Mouse (Mus musculus): ENCODE results near the gene Ndufb10. TPM values are rescaled to one million over a fixed set of nuclear protein-coding genes. Genes with fewer than 3 reads are reported as not detected.

Ndufb10 gene
- polyA plus RNA-seq, 2 experiments: 178 to 237 TPM

GRCm38 (mm10) chr17:24733434-24734050 lies 9.3 kb upstream of the Ndufb10 start:
- WGBS: 89% methylated on average over 21 of the region's 21 CpGs
- ATAC-seq (ENCODE audit: low FRiP score, low read depth) (no peak), DNase-seq (ENCODE audit: low spot score) (no peak)
- Histone ChIP-seq H3K36me3 (ENCODE audit: control insufficient read depth, insufficient read depth, low read length) (no peaks in the 10 kb centered on the region), H3K9ac (ENCODE audit: low read depth, low read length, severe bottlenecking) (no peak overlapping the region), H3K27ac (replicated peaks; ENCODE audit: low read depth, low read length) (no peak overlapping the region), H3K4me2 (replicated peaks; ENCODE audit: low read depth, low read length, severe bottlenecking) (no peak overlapping the region), H3K4me3 (replicated peaks; ENCODE audit: low read length) (no peak overlapping the region), H3K9me3 (ENCODE audit: control insufficient read depth, low read length) (no peaks in the 10 kb centered on the region), H3K4me1 (ENCODE audit: control insufficient read depth, insufficient read depth, low read length) (peaks cover 10% of the 10 kb centered on the region), H3K27me3 (ENCODE audit: control insufficient read depth, insufficient read depth, low read length) (no peaks in the 10 kb centered on the region)
- no peak for TF ChIP-seq POLR2A (IDR thresholded peaks at IDR 0.05; ENCODE audit: borderline replicate concordance, extremely low read depth, insufficient read depth, insufficient read length)

- no peak for TF ChIP-seq POLR2A (IDR thresholded peaks at IDR 0.05; ENCODE audit: borderline replicate concordance, extremely low read depth, insufficient read depth, insufficient read length)
Observed at GRCm38 (mm10) chr17:24732233-24732935, 8.1 kb upstream of the Ndufb10 start.

GRCm38 (mm10) chr17:24730787-24731186 lies 6.5 kb upstream of the Ndufb10 start:
- no peaks in the 10 kb centered on the region for H3K9me3 ChIP-seq (ENCODE audit: control insufficient read depth, low read length)
- H3K4me1 ChIP-seq (ENCODE audit: control insufficient read depth, insufficient read depth, low read length): no peaks in the 10 kb centered on the region
- H3K27me3 ChIP-seq (ENCODE audit: control insufficient read depth, insufficient read depth, low read length): no peaks in the 10 kb centered on the region
- no peak for DNase-seq (ENCODE audit: low spot score)
- ATAC-seq (ENCODE audit: low FRiP score, low read depth): no peak
- H3K36me3 ChIP-seq (ENCODE audit: control insufficient read depth, insufficient read depth, low read length): no peaks in the 10 kb centered on the region
- no peak overlapping the region for H3K4me2 ChIP-seq (replicated peaks; ENCODE audit: low read depth, low read length, severe bottlenecking)
- 82% methylated on average over 14 of the region's 14 CpGs for WGBS
- no peak overlapping the region for H3K9ac ChIP-seq (ENCODE audit: low read depth, low read length, severe bottlenecking)
- no peak overlapping the region for H3K27ac ChIP-seq (replicated peaks; ENCODE audit: low read depth, low read length)
- no peak overlapping the region for H3K4me3 ChIP-seq (replicated peaks; ENCODE audit: low read length)
- TF ChIP-seq POLR2A (IDR thresholded peaks at IDR 0.05; ENCODE audit: borderline replicate concordance, extremely low read depth, insufficient read depth, insufficient read length): no peak

More at GRCm38 (mm10) chr17:24732233-24732935, 8.1 kb upstream of the Ndufb10 start:
- 79% methylated on average over 12 of the region's 12 CpGs for WGBS
- H3K4me1 ChIP-seq (ENCODE audit: control insufficient read depth, insufficient read depth, low read length): peaks cover 8% of the 10 kb centered on the region
- no peak overlapping the region for H3K4me3 ChIP-seq (replicated peaks; ENCODE audit: low read length)
- H3K4me2 ChIP-seq (replicated peaks; ENCODE audit: low read depth, low read length, severe bottlenecking): no peak overlapping the region
- no peak for ATAC-seq (ENCODE audit: low FRiP score, low read depth)
- H3K9ac ChIP-seq (ENCODE audit: low read depth, low read length, severe bottlenecking): no peak overlapping the region
- no peak overlapping the region for H3K27ac ChIP-seq (replicated peaks; ENCODE audit: low read depth, low read length)
- DNase-seq (ENCODE audit: low spot score): no peak
- H3K9me3 ChIP-seq (ENCODE audit: control insufficient read depth, low read length): no peaks in the 10 kb centered on the region
- no peaks in the 10 kb centered on the region for H3K27me3 ChIP-seq (ENCODE audit: control insufficient read depth, insufficient read depth, low read length)
- no peaks in the 10 kb centered on the region for H3K36me3 ChIP-seq (ENCODE audit: control insufficient read depth, insufficient read depth, low read length)

GRCm38 (mm10) chr17:24729067-24729466 lies 4.8 kb upstream of the Ndufb10 start:
- Histone ChIP-seq H3K27me3 (ENCODE audit: control insufficient read depth, insufficient read depth, low read length) (no peaks in the 10 kb centered on the region), H3K36me3 (ENCODE audit: control insufficient read depth, insufficient read depth, low read length) (no peaks in the 10 kb centered on the region), H3K4me1 (ENCODE audit: control insufficient read depth, insufficient read depth, low read length) (no peaks in the 10 kb centered on the region), H3K9me3 (ENCODE audit: control insufficient read depth, low read length) (no peaks in the 10 kb centered on the region), H3K4me2 (replicated peaks; ENCODE audit: low read depth, low read length, severe bottlenecking) (no peak overlapping the region), H3K27ac (replicated peaks; ENCODE audit: low read depth, low read length) (no peak overlapping the region), H3K9ac (ENCODE audit: low read depth, low read length, severe bottlenecking) (no peak overlapping the region), H3K4me3 (replicated peaks; ENCODE audit: low read length) (no peak overlapping the region)
- ATAC-seq (ENCODE audit: low FRiP score, low read depth): no peak
- no peak for TF ChIP-seq POLR2A (IDR thresholded peaks at IDR 0.05; ENCODE audit: borderline replicate concordance, extremely low read depth, insufficient read depth, insufficient read length)
- no peak for DNase-seq (ENCODE audit: low spot score)
- 80% methylated on average over 6 of the region's 6 CpGs for WGBS

GRCm38 (mm10) chr17:24728184-24728583 lies 3.9 kb upstream of the Ndufb10 start:
- Histone ChIP-seq H3K9me3 (ENCODE audit: control insufficient read depth, low read length) (no peaks in the 10 kb centered on the region), H3K4me2 (replicated peaks; ENCODE audit: low read depth, low read length, severe bottlenecking) (no peak overlapping the region), H3K4me1 (ENCODE audit: control insufficient read depth, insufficient read depth, low read length) (peaks cover 5% of the 10 kb centered on the region), H3K9ac (ENCODE audit: low read depth, low read length, severe bottlenecking) (no peak overlapping the region), H3K36me3 (ENCODE audit: control insufficient read depth, insufficient read depth, low read length) (no peaks in the 10 kb centered on the region), H3K4me3 (replicated peaks; ENCODE audit: low read length) (no peak overlapping the region), H3K27me3 (ENCODE audit: control insufficient read depth, insufficient read depth, low read length) (no peaks in the 10 kb centered on the region), H3K27ac (replicated peaks; ENCODE audit: low read depth, low read length) (no peak overlapping the region)
- DNase-seq (ENCODE audit: low spot score) (no peak), ATAC-seq (ENCODE audit: low FRiP score, low read depth) (no peak)
- TF ChIP-seq POLR2A (IDR thresholded peaks at IDR 0.05; ENCODE audit: borderline replicate concordance, extremely low read depth, insufficient read depth, insufficient read length): no peak
- 70% methylated on average over 17 of the region's 17 CpGs for WGBS

Data from limb, embryonic 14.5 days (tissue).